Mouse (Mus musculus) frontal cortex, postnatal 25 days (tissue): ENCODE data around the gene Acot1.
"Not testable (repeated sequence)": the region's sequence is repeated elsewhere in the genome, so short reads cannot be mapped to it uniquely, and the experiment has no call there.

Source experiments
- DNase-seq, 2 experiments: peaks; one replicate each; pipeline ENCODE4 v3.0.0; 2022; ENCODE audit warnings: low spot score in 2 of 2

Gene Acot1

GRCm38 (mm10) chr12:84020528-84020927, 11.2 kb downstream of the Acot1 start:
- DNase-seq, result not testable (repeated sequence)

DNA sequence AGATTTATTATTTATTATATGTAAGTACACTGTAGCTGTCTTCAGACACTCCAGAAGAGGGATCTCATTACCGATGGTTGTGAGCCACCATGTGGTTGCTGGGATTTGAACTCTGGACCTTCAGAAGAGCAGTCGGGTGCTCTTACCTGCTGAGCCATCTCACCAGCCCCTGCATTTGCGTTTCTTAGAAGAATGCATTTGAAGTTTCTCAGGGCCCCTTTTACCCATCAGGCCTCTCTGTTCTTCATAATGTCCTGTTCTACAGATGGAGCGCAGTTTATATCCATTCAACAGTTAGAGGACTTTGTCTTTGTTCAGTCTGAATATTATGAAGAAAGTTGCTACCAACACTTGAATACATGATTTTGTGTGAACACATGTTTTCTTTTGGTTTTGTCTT, 13.0 kb downstream of the Acot1 start:
- DNase-seq, result not testable (repeated sequence)

GRCm38 (mm10) chr12:84023052-84023745, 13.9 kb downstream of the Acot1 start:
- DNase-seq, result no peak

DNA sequence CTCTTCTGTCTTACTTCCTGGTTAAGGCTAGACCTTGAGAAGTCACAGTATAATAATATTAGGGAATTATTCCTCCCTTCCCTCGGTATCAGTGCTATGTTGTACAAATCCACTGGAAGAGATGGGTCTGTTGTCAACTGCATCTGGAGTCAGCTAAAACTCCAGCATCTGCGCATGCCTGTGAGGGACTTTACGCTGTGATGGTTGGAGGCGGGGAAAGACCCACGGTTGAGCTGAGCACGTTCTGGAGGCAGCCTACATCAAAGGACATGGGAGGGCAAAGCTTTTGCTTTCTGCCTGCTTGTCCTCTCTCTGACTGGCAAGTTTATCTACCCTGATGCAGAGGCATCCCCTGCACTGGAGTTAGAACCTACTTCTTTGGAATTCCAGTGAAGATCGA, 16.6 kb downstream of the Acot1 start:
- no peak for DNase-seq

DNA sequence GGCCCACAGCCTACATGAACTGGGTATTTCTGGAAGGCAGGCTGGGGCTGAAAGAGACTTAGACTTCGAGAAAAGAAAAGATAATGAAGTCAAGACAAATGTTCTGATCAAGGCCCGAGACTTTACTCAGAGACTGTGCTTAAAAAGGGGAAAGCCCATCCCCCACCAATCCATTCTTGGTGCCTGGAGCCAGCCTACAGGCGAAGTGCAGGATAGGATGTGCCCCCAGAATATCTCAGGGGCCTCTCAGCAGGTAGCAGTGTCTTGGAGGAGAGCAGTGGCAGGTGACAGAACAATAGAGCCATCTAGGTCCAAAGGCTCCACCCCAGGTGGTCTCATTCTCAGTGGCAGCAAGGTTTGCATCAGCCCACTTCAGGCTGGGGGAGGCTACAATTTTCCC, 19.0 kb downstream of the Acot1 start:
- not testable (repeated sequence) for DNase-seq

DNA sequence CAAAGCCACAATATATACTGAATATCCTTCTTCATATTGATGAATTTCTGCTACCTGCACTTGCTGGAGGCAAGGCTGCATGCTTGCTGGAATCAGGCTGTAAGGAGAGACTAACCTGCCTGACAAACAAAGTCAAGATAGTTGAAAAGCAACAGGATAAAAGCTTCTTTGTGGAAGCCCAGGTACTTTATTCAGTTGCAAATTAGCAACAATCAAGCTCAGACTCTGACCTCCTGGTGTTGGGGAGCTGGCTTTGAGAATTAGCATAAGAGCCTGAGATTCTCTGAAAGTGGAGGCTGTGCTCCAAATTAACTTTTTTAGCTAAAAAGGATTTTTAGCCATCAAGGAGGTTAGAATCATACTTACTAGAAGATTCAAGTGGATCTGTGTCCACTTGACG, 19.8 kb downstream of the Acot1 start:
- not testable (repeated sequence) for DNase-seq

GRCm38 (mm10) chr12:84030659-84031332, 21.5 kb downstream of the Acot1 start:
- peak; percentile 53 to 77 for DNase-seq

GRCm38 (mm10) chr12:84032854-84033253, 23.6 kb downstream of the Acot1 start:
- DNase-seq, result no peak

GRCm38 (mm10) chr12:84033302-84033701, 24.0 kb downstream of the Acot1 start:
- DNase-seq, result not testable (repeated sequence)

DNA sequence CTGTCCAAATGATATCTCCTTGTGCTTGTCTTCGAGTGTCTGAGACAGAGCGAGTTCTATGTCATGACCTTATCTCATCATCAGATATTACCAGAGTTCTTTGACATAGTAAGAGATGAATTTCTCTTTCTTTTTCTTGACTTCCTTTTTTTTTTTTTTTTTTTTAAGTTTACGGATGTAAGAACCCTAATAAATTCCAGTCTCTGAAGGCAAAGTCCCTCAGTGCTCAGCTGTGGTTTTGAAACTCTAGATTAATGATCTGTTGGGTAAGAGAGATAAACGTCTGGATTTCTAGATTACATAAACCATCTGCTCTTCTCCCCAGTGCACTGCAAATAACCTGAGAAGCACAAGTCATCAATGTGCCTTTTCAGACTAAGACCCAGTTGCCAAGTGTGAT, 24.8 kb downstream of the Acot1 start:
- no peak for DNase-seq

- not testable (repeated sequence) for DNase-seq
Observed at GRCm38 (mm10) chr12:84038241-84038640, 29.0 kb downstream of the Acot1 start, which contains the start of gene Acot4. Gene Acot4, plus strand, starts transcription at chr12:84038379.

- DNase-seq, result peak; percentile 8 to 27
Observed at GRCm38 (mm10) chr12:84038691-84039111, 29.4 kb downstream of the Acot1 start, which contains the start of gene Gm49366. Gene Gm49366, plus strand, starts transcription at chr12:84038935.

DNA sequence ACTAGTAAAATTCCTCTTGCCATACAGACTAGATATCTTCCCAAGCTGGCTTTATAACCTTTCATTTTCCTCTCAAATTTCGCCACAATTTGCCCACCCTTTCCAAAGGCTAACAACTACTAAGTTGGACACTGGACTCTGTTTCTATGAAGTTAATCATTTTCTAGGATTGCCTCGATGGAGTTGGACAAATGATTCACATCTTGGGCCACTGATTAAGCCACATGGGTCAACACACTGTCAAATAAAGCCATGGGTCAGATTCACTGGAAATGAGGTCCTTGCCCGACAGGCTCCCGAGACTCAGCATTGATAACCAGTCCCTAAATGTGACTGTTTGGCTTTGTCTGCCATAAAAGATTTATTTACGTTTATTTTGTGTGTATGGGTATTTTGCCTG, 33.0 kb downstream of the Acot1 start:
- DNase-seq, result no peak

- no peak for DNase-seq
Observed at GRCm38 (mm10) chr12:84044045-84044444, 34.8 kb downstream of the Acot1 start.

- no peak for DNase-seq
Observed at GRCm38 (mm10) chr12:84046906-84047305, 37.6 kb downstream of the Acot1 start.

- DNase-seq, result not testable (repeated sequence)
Observed at GRCm38 (mm10) chr12:84050744-84051143, 41.5 kb downstream of the Acot1 start.

DNA sequence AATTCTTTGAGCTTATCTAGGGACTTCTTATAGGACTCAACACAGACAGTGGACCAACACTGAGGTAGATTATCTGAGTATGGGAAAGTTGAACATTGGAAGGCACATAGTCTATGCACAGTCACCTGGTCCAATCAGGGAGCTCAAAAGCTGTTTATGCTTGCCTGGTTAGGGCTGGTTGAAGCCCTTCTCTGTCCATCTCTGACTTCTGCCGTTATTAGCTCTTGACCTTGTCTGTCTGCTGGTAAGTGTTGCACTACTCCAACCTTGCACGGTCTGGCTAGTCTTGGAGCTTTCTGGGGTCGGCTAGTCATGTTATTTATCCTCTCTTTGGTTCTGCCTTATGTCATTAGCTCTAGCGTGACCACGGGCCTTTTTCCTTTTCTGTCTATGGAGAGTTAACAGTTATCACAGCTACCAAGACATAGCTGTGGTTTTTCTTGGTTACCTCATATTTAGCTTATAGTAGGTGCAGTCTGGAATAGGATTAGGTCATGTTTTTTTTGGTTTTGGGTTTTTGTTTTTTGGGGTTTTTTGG, 42.7 kb downstream of the Acot1 start, which contains the start of gene Acot3:
TSS of gene Acot3 (plus strand) at position 208 of the 538 bp plus-strand sequence.
- DNase-seq, result no peak

DNA sequence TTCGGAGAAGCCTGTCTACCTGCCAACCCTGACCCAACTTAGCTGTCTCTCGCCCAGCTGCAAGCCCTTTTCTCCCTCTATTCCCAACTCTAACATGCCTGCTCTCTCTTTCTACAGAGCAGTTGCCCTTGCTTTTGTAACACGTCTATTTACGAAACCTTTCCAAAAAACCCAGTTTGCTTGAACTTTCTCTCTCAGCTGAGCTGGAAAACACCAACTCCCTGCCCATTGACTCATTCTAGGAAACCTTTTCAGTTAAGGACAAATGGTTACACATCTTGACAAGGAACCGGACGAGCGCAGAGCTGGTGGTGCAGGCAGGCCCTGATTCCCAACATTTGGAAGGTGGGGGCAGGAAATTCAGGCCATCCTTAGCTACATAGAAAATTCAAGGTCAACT, 43.3 kb downstream of the Acot1 start:
- no peak for DNase-seq

DNA sequence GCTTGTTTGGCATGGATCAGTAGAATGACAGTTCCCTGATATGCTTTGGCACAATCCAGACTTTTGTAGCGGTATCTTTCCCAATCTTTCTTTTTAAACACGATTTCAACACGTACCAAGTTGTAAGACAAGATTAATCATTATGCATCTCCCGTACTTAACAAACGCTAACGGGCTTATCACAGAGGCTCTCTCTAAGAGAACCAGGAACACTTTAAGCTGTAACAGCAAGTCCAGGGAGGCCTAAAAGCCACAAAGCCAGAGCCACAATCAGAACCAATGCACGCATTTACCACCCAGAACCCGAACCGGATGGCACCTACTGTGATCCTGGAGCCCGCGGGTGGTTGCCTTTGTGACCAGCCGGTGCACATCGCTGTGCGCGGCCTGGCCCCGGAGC, 43.9 kb downstream of the Acot1 start:
- DNase-seq, result no peak

- DNase-seq, result no peak
Observed at GRCm38 (mm10) chr12:84053679-84054391, 44.5 kb downstream of the Acot1 start.

- no peak for DNase-seq
Observed at GRCm38 (mm10) chr12:84060946-84061345, 51.7 kb downstream of the Acot1 start.

GRCm38 (mm10) chr12:84062336-84062735, 53.0 kb downstream of the Acot1 start:
- no peak for DNase-seq
